Mouse (Mus musculus): ENCODE measurements around the gene Dnaja3. TPM values are rescaled to one million over a fixed set of nuclear protein-coding genes. Genes with fewer than 3 reads are reported as not detected.

Gene Dnaja3
- total and polyA plus RNA-seq, 2 experiments from 2014 or later, result 99.6 to 103 TPM

DNA sequence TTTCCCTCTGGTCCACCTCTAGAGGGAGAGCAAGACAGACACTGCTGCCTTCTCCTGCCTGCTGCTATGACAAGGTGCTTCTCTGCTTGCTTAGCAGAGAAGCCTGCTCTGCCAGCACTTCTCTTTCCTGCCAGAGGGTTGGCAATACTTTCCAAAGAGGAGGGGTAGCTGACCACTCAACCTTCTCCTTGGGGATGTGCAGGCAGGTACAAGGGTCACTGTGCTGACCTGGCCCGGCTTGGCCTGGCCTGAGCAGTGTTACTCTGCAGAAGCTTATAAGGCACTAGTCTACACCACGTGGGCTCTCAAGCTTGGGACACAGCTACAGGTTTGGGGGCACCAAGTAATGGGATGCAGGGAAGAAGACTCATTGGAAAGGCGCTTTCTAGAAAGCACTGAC, 25.1 kb upstream of the Dnaja3 start:
- no peak overlapping the region for H3K4me3 ChIP-seq (ENCODE audit: low read depth, low read length)
- H3K9me3 ChIP-seq (replicated peaks; ENCODE audit: control insufficient read depth, low read length), result no peaks in the 10 kb centered on the region
- ATAC-seq (ENCODE audit: insufficient read depth, low read depth) (no peak), DNase-seq (ENCODE audit: low spot score) (no peak)
- no peak overlapping the region for H3K4me2 ChIP-seq (ENCODE audit: low read depth, low read length)
- TF ChIP-seq EP300 (IDR thresholded peaks at IDR 0.05; ENCODE audit: low read depth) (no peak), CTCF (IDR thresholded peaks at IDR 0.05; ENCODE audit: low read depth) (no peak)
- H3K27ac ChIP-seq (ENCODE audit: low read depth), result no peak overlapping the region
- H3K4me1 ChIP-seq (ENCODE audit: control insufficient read depth, insufficient read depth), result 0 out of 2 replicates have a peak, but pooled peaks cover under 1% of the 10 kb centered on the region
- H3K27me3 ChIP-seq (ENCODE audit: control insufficient read depth, insufficient read depth, low read length), result no peaks in the 10 kb centered on the region
- no peak overlapping the region; the same call in 1 of the 2 replicates for H3K9ac ChIP-seq (replicated peaks; ENCODE audit: low read depth, low read length)
- WGBS, result 84% methylated on average over 3 of the region's 3 CpGs
- H3K36me3 ChIP-seq (replicated peaks; ENCODE audit: control insufficient read depth, insufficient read depth, low read length), result peaks cover 67% of the 10 kb centered on the region

DNA sequence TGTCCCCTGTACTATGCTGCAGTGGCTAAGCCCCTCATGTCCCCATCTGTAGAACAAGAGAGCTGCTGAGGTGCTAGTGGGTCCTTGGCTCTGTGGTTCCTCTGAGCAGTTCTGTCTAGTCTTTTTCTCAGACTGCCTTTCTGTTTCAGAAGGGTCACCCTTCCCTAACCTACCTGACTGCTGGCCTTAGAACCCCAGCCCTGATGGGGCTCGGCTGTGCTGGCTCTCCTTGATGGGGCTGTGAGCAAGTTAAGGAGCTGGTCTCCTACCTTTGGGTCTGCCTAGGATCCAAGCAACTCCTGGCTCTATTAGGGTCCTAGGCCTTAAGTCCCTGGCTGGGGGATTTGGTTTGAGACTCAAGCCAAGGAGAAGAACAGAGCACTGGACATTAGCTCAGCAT, 24.5 kb upstream of the Dnaja3 start:
- H3K36me3 ChIP-seq (replicated peaks; ENCODE audit: control insufficient read depth, insufficient read depth, low read length), result peaks cover 64% of the 10 kb centered on the region
- 84% methylated on average over 1 of the region's 1 CpGs for WGBS
- no peak for TF ChIP-seq CTCF (IDR thresholded peaks at IDR 0.05; ENCODE audit: low read depth)
- TF ChIP-seq EP300 (IDR thresholded peaks at IDR 0.05; ENCODE audit: low read depth), result no peak
- DNase-seq (ENCODE audit: low spot score), result no peak
- no peak for ATAC-seq (ENCODE audit: insufficient read depth, low read depth)
- no peak overlapping the region for H3K27ac ChIP-seq (ENCODE audit: low read depth)
- no peak overlapping the region for H3K4me2 ChIP-seq (ENCODE audit: low read depth, low read length)
- peaks cover 7% of the 10 kb centered on the region; the same call in 1 of the 2 replicates for H3K4me1 ChIP-seq (ENCODE audit: control insufficient read depth, insufficient read depth)
- no peaks in the 10 kb centered on the region for H3K9me3 ChIP-seq (replicated peaks; ENCODE audit: control insufficient read depth, low read length)
- no peak overlapping the region for H3K9ac ChIP-seq (replicated peaks; ENCODE audit: low read depth, low read length)
- no peaks in the 10 kb centered on the region for H3K27me3 ChIP-seq (ENCODE audit: control insufficient read depth, insufficient read depth, low read length)
- H3K4me3 ChIP-seq (ENCODE audit: low read depth, low read length), result no peak overlapping the region

DNA sequence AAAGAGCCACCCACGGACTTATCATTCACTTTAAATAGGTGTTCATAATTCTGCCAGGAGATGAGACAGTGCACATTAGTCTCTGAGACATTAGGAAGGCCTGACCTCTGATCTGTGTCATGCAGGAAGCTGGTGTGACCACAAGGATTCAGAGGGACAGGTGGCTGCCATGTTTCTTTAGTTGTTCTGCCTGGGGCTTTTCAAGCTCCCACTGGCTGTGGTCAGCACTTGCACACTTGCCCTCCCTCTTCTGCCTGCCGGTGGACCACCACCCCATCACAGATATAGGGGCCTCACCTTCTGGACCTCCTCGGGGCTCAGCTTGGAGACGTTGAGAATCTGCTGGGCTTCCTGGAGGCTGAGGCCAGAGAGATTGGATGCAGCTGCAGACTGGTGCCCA, 23.0 kb upstream of the Dnaja3 start:
- no peaks in the 10 kb centered on the region for H3K9me3 ChIP-seq (replicated peaks; ENCODE audit: control insufficient read depth, low read length)
- H3K4me2 ChIP-seq (ENCODE audit: low read depth, low read length), result no peak overlapping the region
- H3K36me3 ChIP-seq (replicated peaks; ENCODE audit: control insufficient read depth, insufficient read depth, low read length), result peaks cover 50% of the 10 kb centered on the region
- no peak overlapping the region for H3K4me3 ChIP-seq (ENCODE audit: low read depth, low read length)
- ATAC-seq (ENCODE audit: insufficient read depth, low read depth), result no peak
- DNase-seq (ENCODE audit: low spot score), result no peak
- peaks cover 7% of the 10 kb centered on the region; the same call in 1 of the 2 replicates for H3K4me1 ChIP-seq (ENCODE audit: control insufficient read depth, insufficient read depth)
- 78% methylated on average over 4 of the region's 4 CpGs for WGBS
- no peak overlapping the region for H3K9ac ChIP-seq (replicated peaks; ENCODE audit: low read depth, low read length)
- no peak for TF ChIP-seq CTCF (IDR thresholded peaks at IDR 0.05; ENCODE audit: low read depth)
- no peak for TF ChIP-seq EP300 (IDR thresholded peaks at IDR 0.05; ENCODE audit: low read depth)
- H3K27ac ChIP-seq (ENCODE audit: low read depth), result no peak overlapping the region
- H3K27me3 ChIP-seq (ENCODE audit: control insufficient read depth, insufficient read depth, low read length), result no peaks in the 10 kb centered on the region

GRCm38 (mm10) chr16:4624074-4624473, 15.7 kb upstream of the Dnaja3 start:
- WGBS, result 18% methylated on average over 9 of the region's 9 CpGs
- peaks cover 15% of the 10 kb centered on the region for H3K4me1 ChIP-seq (ENCODE audit: control insufficient read depth, insufficient read depth)
- H3K9ac ChIP-seq (replicated peaks; ENCODE audit: low read depth, low read length), result peak overlapping the region; percentile 92
- H3K36me3 ChIP-seq (replicated peaks; ENCODE audit: control insufficient read depth, insufficient read depth, low read length), result peaks cover 6% of the 10 kb centered on the region
- H3K4me3 ChIP-seq (ENCODE audit: low read depth, low read length), result peak overlapping the region; percentile 88
- H3K9me3 ChIP-seq (replicated peaks; ENCODE audit: control insufficient read depth, low read length), result no peaks in the 10 kb centered on the region
- DNase-seq (ENCODE audit: low spot score) (no peak), ATAC-seq (ENCODE audit: insufficient read depth, low read depth) (no peak)
- peak overlapping the region; percentile 69 for H3K4me2 ChIP-seq (ENCODE audit: low read depth, low read length)
- TF ChIP-seq CTCF (IDR thresholded peaks at IDR 0.05; ENCODE audit: low read depth) (no peak), EP300 (IDR thresholded peaks at IDR 0.05; ENCODE audit: low read depth) (no peak)
- peak overlapping the region; percentile 89 for H3K27ac ChIP-seq (ENCODE audit: low read depth)
- no peaks in the 10 kb centered on the region for H3K27me3 ChIP-seq (ENCODE audit: control insufficient read depth, insufficient read depth, low read length)

DNA sequence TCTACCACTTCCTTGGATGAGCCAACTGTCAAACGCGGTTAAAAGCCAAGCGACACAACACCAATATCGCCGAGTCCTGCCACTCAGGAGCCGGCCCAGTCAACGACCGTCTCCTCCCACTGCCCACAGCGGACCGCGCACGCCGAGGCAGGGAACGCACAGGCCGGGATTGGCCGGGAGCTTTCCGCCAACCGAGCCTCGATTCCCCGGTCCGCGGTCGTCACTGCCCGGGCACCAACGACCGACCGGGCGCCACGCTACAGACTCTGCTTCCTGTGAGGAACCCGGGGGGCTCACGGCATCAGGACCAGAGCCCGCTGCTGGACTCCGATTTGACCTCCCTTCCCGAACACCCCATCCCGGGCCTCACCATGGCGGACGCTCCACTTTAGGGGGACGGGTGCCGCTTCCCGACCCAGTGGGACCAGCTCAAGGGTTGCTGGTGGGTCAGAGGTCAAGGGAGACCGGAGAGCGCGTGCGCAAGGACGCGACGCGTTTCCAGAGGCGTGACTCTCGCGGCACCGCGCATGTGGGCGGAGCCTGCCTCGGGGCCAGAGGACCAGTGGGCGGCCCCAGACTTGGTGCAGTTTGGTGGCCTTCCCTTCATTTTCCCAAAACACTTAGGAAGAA, 15.2 kb upstream of the Dnaja3 start, which contains the start of gene Pam16:
Pam16 (minus strand) TSS at position 508 of the 630 bp plus-strand sequence.
- peak within 1 kb of the TSS; percentile 88 for H3K4me3 ChIP-seq (ENCODE audit: low read depth, low read length)
- H3K9me3 ChIP-seq (replicated peaks; ENCODE audit: control insufficient read depth, low read length), result no peaks in the 10 kb centered on the region
- peak; percentile 90 for ATAC-seq (ENCODE audit: insufficient read depth, low read depth)
- TF ChIP-seq EP300 (IDR thresholded peaks at IDR 0.05; ENCODE audit: low read depth) (no peak), CTCF (IDR thresholded peaks at IDR 0.05; ENCODE audit: low read depth) (no peak)
- H3K9ac ChIP-seq (replicated peaks; ENCODE audit: low read depth, low read length), result peak within 1 kb of the TSS; percentile 92
- H3K27ac ChIP-seq (ENCODE audit: low read depth), result peak within 1 kb of the TSS; percentile 89
- DNase-seq (ENCODE audit: low spot score), result peak; percentile 90
- H3K4me1 ChIP-seq (ENCODE audit: control insufficient read depth, insufficient read depth), result peaks cover 14% of the 10 kb centered on the region
- H3K36me3 ChIP-seq (replicated peaks; ENCODE audit: control insufficient read depth, insufficient read depth, low read length), result peaks cover 6% of the 10 kb centered on the region
- H3K27me3 ChIP-seq (ENCODE audit: control insufficient read depth, insufficient read depth, low read length), result no peaks in the 10 kb centered on the region
- peak within 1 kb of the TSS; percentile 69 for H3K4me2 ChIP-seq (ENCODE audit: low read depth, low read length)
- under 1% methylated on average over 55 of the region's 56 CpGs for WGBS

DNA sequence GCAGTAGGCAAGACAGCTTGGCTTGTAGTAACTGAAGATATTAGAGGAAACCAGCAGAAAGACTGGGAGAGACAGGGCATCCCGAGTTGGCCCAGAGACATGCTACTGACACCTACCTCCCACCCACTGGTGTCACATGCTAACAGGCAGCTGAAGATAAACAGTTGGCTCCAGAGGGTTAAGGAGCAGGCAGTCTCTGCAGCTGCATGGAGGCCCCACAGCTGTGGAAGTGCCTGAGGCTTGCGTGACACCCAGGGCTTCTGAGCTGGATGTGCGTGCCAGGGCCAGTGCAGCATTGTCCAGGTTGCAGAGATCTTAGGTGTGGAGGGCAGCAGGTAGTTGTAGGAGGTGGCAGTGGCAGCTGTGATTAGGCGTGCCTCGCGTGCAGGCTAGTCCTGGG, 12.7 kb upstream of the Dnaja3 start:
- H3K27me3 ChIP-seq (ENCODE audit: control insufficient read depth, insufficient read depth, low read length), result no peaks in the 10 kb centered on the region
- no peak overlapping the region for H3K4me2 ChIP-seq (ENCODE audit: low read depth, low read length)
- DNase-seq (ENCODE audit: low spot score), result no peak
- no peak overlapping the region for H3K9ac ChIP-seq (replicated peaks; ENCODE audit: low read depth, low read length)
- no peak for TF ChIP-seq EP300 (IDR thresholded peaks at IDR 0.05; ENCODE audit: low read depth)
- TF ChIP-seq CTCF (IDR thresholded peaks at IDR 0.05; ENCODE audit: low read depth), result no peak
- H3K4me1 ChIP-seq (ENCODE audit: control insufficient read depth, insufficient read depth), result peaks cover 8% of the 10 kb centered on the region
- 56% methylated on average over 6 of the region's 6 CpGs for WGBS
- H3K9me3 ChIP-seq (replicated peaks; ENCODE audit: control insufficient read depth, low read length), result no peaks in the 10 kb centered on the region
- ATAC-seq (ENCODE audit: insufficient read depth, low read depth), result no peak
- peaks cover 10% of the 10 kb centered on the region for H3K36me3 ChIP-seq (replicated peaks; ENCODE audit: control insufficient read depth, insufficient read depth, low read length)
- H3K27ac ChIP-seq (ENCODE audit: low read depth), result no peak overlapping the region
- H3K4me3 ChIP-seq (ENCODE audit: low read depth, low read length), result no peak overlapping the region

Data from heart, postnatal 0 days (tissue).